Mouse (Mus musculus): ENCODE results near the gene Rasgrp2. TPM values are rescaled to one million over a fixed set of nuclear protein-coding genes. Genes with fewer than 3 reads are reported as not detected.

The Rasgrp2 gene
- polyA plus RNA-seq (2014; fragmentation: Nextera tagmentation; extraction: Ambion mirVana), result 34.8 and 35.1 TPM in 2 replicates

GRCm38 (mm10) chr19:6399285-6400095, at the start of gene Rasgrp2:
Rasgrp2 (plus strand) TSS chr19:6399340.
- H3K9ac ChIP-seq, result peak within 1 kb of the TSS; percentile 56
- H3K9me3 ChIP-seq (ENCODE audit: low read depth, low read length), result no peaks in the 10 kb centered on the region
- ATAC-seq (ENCODE audit: insufficient read depth), result peak; percentile 13; the same call in 1 of the 2 replicates
- H3K27ac ChIP-seq (ENCODE audit: low read depth), result 0 out of 2 replicates have a peak within 1 kb of the TSS, but pooled peaks have one; percentile 36
- H3K4me2 ChIP-seq, result peak within 1 kb of the TSS; percentile 99
- peak within 1 kb of the TSS; percentile 60 for H3K4me3 ChIP-seq (ENCODE audit: low read depth, low read length)
- H3K27me3 ChIP-seq (ENCODE audit: insufficient read depth, low read length), result peaks cover 29% of the 10 kb centered on the region
- DNase-seq, result peak; percentile 53
- under 1% methylated on average over 86 of the region's 87 CpGs for WGBS
- peaks cover 6% of the 10 kb centered on the region; the same call in 1 of the 2 replicates for H3K4me1 ChIP-seq (ENCODE audit: insufficient read depth)
- no peaks in the 10 kb centered on the region for H3K36me3 ChIP-seq (ENCODE audit: insufficient read depth)
- TF ChIP-seq CTCF (IDR thresholded peaks at IDR 0.05; ENCODE audit: low read depth), result no peak

GRCm38 (mm10) chr19:6351431-6352106, 47.6 kb upstream of the Rasgrp2 start:
- H3K36me3 ChIP-seq (ENCODE audit: insufficient read depth), result peaks cover 45% of the 10 kb centered on the region
- no peaks in the 10 kb centered on the region for H3K9me3 ChIP-seq (ENCODE audit: low read depth, low read length)
- no peak overlapping the region for H3K4me3 ChIP-seq (ENCODE audit: low read depth, low read length)
- 57% methylated on average over 14 of the region's 14 CpGs for WGBS
- TF ChIP-seq CTCF (IDR thresholded peaks at IDR 0.05; ENCODE audit: low read depth), result no peak
- no peak for ATAC-seq (ENCODE audit: insufficient read depth)
- no peak overlapping the region for H3K9ac ChIP-seq
- no peaks in the 10 kb centered on the region for H3K27me3 ChIP-seq (ENCODE audit: insufficient read depth, low read length)
- no peak overlapping the region for H3K4me2 ChIP-seq
- DNase-seq, result no peak
- H3K27ac ChIP-seq (ENCODE audit: low read depth), result no peak overlapping the region
- H3K4me1 ChIP-seq (ENCODE audit: insufficient read depth), result no peaks in the 10 kb centered on the region

GRCm38 (mm10) chr19:6352107-6352505, 47.0 kb upstream of the Rasgrp2 start:
- Histone ChIP-seq H3K27ac (ENCODE audit: low read depth) (no peak overlapping the region), H3K27me3 (ENCODE audit: insufficient read depth, low read length) (no peaks in the 10 kb centered on the region), H3K4me2 (no peak overlapping the region), H3K36me3 (ENCODE audit: insufficient read depth) (peaks cover 42% of the 10 kb centered on the region), H3K9me3 (ENCODE audit: low read depth, low read length) (no peaks in the 10 kb centered on the region), H3K4me3 (ENCODE audit: low read depth, low read length) (no peak overlapping the region), H3K9ac (no peak overlapping the region), H3K4me1 (ENCODE audit: insufficient read depth) (no peaks in the 10 kb centered on the region)
- 85% methylated on average over 2 of the region's 2 CpGs for WGBS
- DNase-seq (no peak), ATAC-seq (ENCODE audit: insufficient read depth) (no peak)
- TF ChIP-seq CTCF (IDR thresholded peaks at IDR 0.05; ENCODE audit: low read depth), result no peak

GRCm38 (mm10) chr19:6354030-6354429, 45.1 kb upstream of the Rasgrp2 start:
- ATAC-seq (ENCODE audit: insufficient read depth) (no peak), DNase-seq (no peak)
- Histone ChIP-seq H3K9ac (no peak overlapping the region), H3K4me1 (ENCODE audit: insufficient read depth) (no peaks in the 10 kb centered on the region), H3K27me3 (ENCODE audit: insufficient read depth, low read length) (no peaks in the 10 kb centered on the region), H3K4me2 (no peak overlapping the region), H3K27ac (ENCODE audit: low read depth) (no peak overlapping the region), H3K36me3 (ENCODE audit: insufficient read depth) (peaks cover 39% of the 10 kb centered on the region), H3K4me3 (ENCODE audit: low read depth, low read length) (no peak overlapping the region), H3K9me3 (ENCODE audit: low read depth, low read length) (no peaks in the 10 kb centered on the region)
- WGBS, result 77% methylated on average over 7 of the region's 7 CpGs
- no peak for TF ChIP-seq CTCF (IDR thresholded peaks at IDR 0.05; ENCODE audit: low read depth)

- no peak for TF ChIP-seq CTCF (IDR thresholded peaks at IDR 0.05; ENCODE audit: low read depth)
- no peaks in the 10 kb centered on the region for H3K27me3 ChIP-seq (ENCODE audit: insufficient read depth, low read length)
- DNase-seq (no peak), ATAC-seq (ENCODE audit: insufficient read depth) (no peak)
- H3K4me3 ChIP-seq (ENCODE audit: low read depth, low read length), result no peak overlapping the region
- peaks cover 8% of the 10 kb centered on the region; the same call in 1 of the 2 replicates for H3K4me1 ChIP-seq (ENCODE audit: insufficient read depth)
- H3K9ac ChIP-seq, result no peak overlapping the region
- no peaks in the 10 kb centered on the region for H3K9me3 ChIP-seq (ENCODE audit: low read depth, low read length)
- peaks cover 18% of the 10 kb centered on the region for H3K36me3 ChIP-seq (ENCODE audit: insufficient read depth)
- no peak overlapping the region for H3K4me2 ChIP-seq
- 89% methylated on average over 3 of the region's 3 CpGs for WGBS
- no peak overlapping the region for H3K27ac ChIP-seq (ENCODE audit: low read depth)
Observed at GRCm38 (mm10) chr19:6361291-6361690, 37.8 kb upstream of the Rasgrp2 start.

- peak overlapping the region; percentile 49 for H3K9ac ChIP-seq
- H3K4me1 ChIP-seq (ENCODE audit: insufficient read depth), result peaks cover 8% of the 10 kb centered on the region; the same call in 1 of the 2 replicates
- no peaks in the 10 kb centered on the region for H3K9me3 ChIP-seq (ENCODE audit: low read depth, low read length)
- ATAC-seq (ENCODE audit: insufficient read depth) (no peak), DNase-seq (no peak)
- peak overlapping the region; percentile 99 for H3K4me3 ChIP-seq (ENCODE audit: low read depth, low read length)
- H3K36me3 ChIP-seq (ENCODE audit: insufficient read depth), result peaks cover 36% of the 10 kb centered on the region
- peak overlapping the region; percentile 78 for H3K4me2 ChIP-seq
- peak overlapping the region; percentile 71 for H3K27ac ChIP-seq (ENCODE audit: low read depth)
- no peaks in the 10 kb centered on the region for H3K27me3 ChIP-seq (ENCODE audit: insufficient read depth, low read length)
- WGBS, result under 1% methylated on average over 11 of the region's 11 CpGs
- no peak for TF ChIP-seq CTCF (IDR thresholded peaks at IDR 0.05; ENCODE audit: low read depth)
Observed at GRCm38 (mm10) chr19:6363091-6363410, 36.1 kb upstream of the Rasgrp2 start.

Measured in lung, embryonic 14.5 days (tissue).